Mouse (Mus musculus) heart, embryonic 10.5 days (tissue): Measurements from ENCODE around the gene Tmem86a. TPM values are rescaled to one million over a fixed set of nuclear protein-coding genes. Genes with fewer than 3 reads are reported as not detected.

ENCODE experiments used
- DNase-seq: peaks from one replicate; pipeline ENCODE4 v3.0.0-alpha.2; 2017; ENCODE audit warnings: low spot score
- H3K27ac ChIP-seq: fragments of 300-500 bp; sonication (generic); 2 replicates; pipeline ENCODE4 v1.5.1; 2016; ENCODE audit warnings: mild to moderate bottlenecking
- H3K27me3 ChIP-seq: fragments of 300-500 bp; sonication (generic); 2 replicates; pipeline ENCODE4 v1.6.1; 2016; ENCODE audit warnings: mild to moderate bottlenecking; ENCODE audit not compliant: poor library complexity, insufficient read depth, severe bottlenecking
- H3K36me3 ChIP-seq: fragments of 300-500 bp; sonication (generic); 2 replicates; pipeline ENCODE4 v1.6.1; 2016; ENCODE audit warnings: mild to moderate bottlenecking, moderate library complexity
- H3K4me1 ChIP-seq: fragments of 300-500 bp; sonication (generic); 2 replicates; pipeline ENCODE4 v1.6.1; 2016; ENCODE audit warnings: mild to moderate bottlenecking
- H3K4me3 ChIP-seq: fragments of 300-500 bp; sonication (generic); 2 replicates; pipeline ENCODE4 v1.5.1; 2016; ENCODE audit warnings: mild to moderate bottlenecking, moderate library complexity
- H3K9me3 ChIP-seq: fragments of 300-500 bp; sonication (generic); 2 replicates; pipeline ENCODE4 v1.6.1; 2016; ENCODE audit warnings: mild to moderate bottlenecking, moderate library complexity
- WGBS: fragments of 180-500 bp; shearing (Covaris S2); methylation state at CpG from one replicate; pipeline ENCODE4 v1.1.7; 2016; 5-methylcytosine and 5-hydroxymethylcytosine counted together
- polyA plus RNA-seq: library from polyadenylated mRNA; unstranded; fragments of >200 nt; fragmentation: Nextera tagmentation; extraction: Ambion mirVana; gene quantifications from 2 replicates; pipeline ENCODE4 v1.2.1, GENCODE M21; 2016

The Tmem86a gene
- polyA plus RNA-seq, 1 experiment from 2014 or later, result 19.9 TPM

GRCm38 (mm10) chr7:47066942-47067341 lies 16.5 kb downstream of the Tmem86a start:
- Histone ChIP-seq H3K9me3 (no peaks in the 10 kb centered on the region), H3K27me3 (no peaks in the 10 kb centered on the region), H3K4me3 (no peak overlapping the region), H3K27ac (no peak overlapping the region), H3K4me1 (no peaks in the 10 kb centered on the region), H3K36me3 (no peaks in the 10 kb centered on the region)
- 74% methylated on average over 3 of the region's 3 CpGs for WGBS
- no peak for DNase-seq

DNA sequence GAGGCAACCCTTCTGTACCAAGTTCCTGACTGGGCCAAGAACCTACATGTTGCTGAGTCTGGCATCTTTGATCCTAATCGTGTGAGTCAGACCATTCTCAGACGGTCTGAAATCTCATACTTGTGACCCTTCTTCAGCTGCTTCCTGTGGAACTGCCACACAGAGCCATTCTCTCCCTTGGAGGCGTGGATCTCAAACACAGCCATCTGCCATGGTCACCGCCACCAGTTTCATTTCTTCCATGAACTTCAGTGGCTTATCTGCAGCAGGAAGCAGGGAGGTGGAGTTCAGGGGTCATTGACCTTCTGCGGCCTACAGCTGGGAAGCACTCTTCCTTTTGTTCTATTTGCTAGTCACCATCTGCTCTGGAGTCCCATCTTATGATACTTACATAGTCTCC lies 17.5 kb downstream of the Tmem86a start:
- H3K27me3 ChIP-seq, result no peaks in the 10 kb centered on the region
- H3K9me3 ChIP-seq, result no peaks in the 10 kb centered on the region
- no peak overlapping the region for H3K27ac ChIP-seq
- no peak overlapping the region for H3K4me3 ChIP-seq
- H3K36me3 ChIP-seq, result no peaks in the 10 kb centered on the region
- WGBS, result 67% methylated on average over 5 of the region's 5 CpGs
- no peak for DNase-seq
- peaks cover 6% of the 10 kb centered on the region for H3K4me1 ChIP-seq

DNA sequence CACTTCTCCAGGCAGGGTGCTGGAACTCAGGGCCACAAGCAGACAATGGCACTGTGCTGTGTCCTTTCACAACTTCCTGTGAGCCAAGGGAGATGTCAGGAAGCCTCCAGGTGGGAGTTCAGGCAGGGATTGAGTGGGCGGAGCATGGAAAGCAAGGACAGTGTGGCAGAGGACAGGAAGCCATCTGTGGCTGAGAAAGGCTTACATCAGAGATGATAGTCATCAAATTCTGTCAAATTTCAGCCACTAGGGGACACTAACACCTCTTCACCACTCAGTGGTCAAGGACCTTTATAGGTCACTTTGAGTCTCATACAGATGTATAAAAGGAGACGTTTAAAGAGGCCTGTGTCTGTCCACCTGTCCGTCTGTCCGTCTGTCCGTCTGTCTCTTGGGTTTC lies 22.1 kb downstream of the Tmem86a start:
- no peak for DNase-seq
- no peaks in the 10 kb centered on the region for H3K9me3 ChIP-seq
- 67% methylated on average over 5 of the region's 5 CpGs for WGBS
- H3K4me3 ChIP-seq, result no peak overlapping the region
- H3K27ac ChIP-seq, result no peak overlapping the region
- H3K36me3 ChIP-seq, result no peaks in the 10 kb centered on the region
- peaks cover 20% of the 10 kb centered on the region for H3K4me1 ChIP-seq
- no peaks in the 10 kb centered on the region for H3K27me3 ChIP-seq

DNA sequence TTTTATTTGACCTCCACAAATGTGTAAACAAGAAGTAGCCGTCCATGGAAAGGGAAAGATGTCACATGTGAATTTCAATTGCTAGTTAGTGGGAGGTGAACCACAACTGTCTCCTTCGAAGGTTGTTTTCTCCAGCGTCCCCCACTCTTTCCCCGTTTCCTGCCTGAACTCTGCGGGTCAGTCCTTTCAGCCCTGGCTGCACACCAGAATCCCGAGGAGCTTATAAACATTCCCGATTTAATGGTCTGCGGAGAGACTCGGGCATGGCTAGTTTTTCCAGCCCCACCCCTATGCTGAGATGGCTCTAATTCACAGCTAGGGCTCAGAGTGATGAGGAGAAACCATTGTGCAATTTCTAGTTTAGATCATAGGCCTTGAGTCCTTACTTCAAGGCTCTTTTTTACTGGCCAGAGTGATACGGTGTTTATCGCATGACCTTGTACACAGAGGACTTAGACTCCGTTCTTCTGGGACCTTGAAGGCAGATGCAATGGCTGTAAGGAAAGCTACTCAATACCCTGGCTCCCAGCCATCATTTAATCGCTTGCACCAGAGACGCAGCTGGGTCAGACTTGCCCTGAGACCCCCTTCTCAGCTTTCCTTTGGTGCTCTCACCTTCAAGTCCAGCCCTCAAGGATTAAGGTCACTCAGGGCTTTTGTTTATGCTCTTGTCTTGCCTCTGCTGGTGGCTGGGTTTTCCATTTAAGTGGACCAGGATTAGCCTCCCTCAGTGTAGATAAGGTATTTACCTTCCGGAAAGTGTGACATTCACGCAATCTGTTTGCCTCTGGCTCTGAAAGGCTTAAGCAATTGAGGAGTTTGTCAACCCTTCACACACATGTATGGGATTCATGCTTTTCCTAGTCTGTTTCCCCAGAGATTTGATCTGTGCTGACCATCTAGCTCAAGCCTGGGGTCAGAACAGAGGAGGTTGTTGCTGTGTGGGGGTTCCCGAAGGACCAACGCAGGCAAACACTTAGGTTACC lies 23.4 kb downstream of the Tmem86a start:
- Histone ChIP-seq H3K4me3 (no peak overlapping the region), H3K27ac (no peak overlapping the region), H3K9me3 (no peaks in the 10 kb centered on the region), H3K4me1 (peaks cover 20% of the 10 kb centered on the region), H3K27me3 (no peaks in the 10 kb centered on the region), H3K36me3 (no peaks in the 10 kb centered on the region)
- 45% methylated on average over 18 of the region's 18 CpGs for WGBS
- DNase-seq, result no peak

GRCm38 (mm10) chr7:47076193-47076592 lies 25.8 kb downstream of the Tmem86a start:
- H3K4me3 ChIP-seq, result no peak overlapping the region
- H3K36me3 ChIP-seq, result no peaks in the 10 kb centered on the region
- H3K4me1 ChIP-seq, result peaks cover 20% of the 10 kb centered on the region
- no peak overlapping the region for H3K27ac ChIP-seq
- 0 out of 2 replicates have a peak, but pooled peaks cover 3% of the 10 kb centered on the region for H3K27me3 ChIP-seq
- 81% methylated on average over 6 of the region's 6 CpGs for WGBS
- H3K9me3 ChIP-seq, result no peaks in the 10 kb centered on the region
- no peak for DNase-seq

DNA sequence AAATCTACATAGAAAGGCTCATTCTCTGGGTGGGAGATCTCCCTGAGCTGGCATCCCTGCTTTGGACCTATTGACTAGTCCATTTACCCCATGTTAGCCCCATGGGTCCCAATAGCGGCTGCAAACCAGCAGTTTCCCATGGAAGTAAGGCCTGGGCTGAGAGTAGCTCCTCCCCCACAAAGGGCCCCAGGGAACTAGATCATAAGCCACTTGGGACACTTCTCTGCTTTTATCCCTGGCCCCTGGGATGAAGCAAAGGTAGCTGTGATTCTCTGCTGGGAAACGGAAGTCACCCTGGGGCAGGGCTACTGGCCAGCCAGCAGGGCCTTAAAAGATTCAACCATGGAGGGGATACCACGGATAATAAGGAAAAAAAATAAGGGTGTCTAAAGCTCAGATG lies 26.3 kb downstream of the Tmem86a start:
- Histone ChIP-seq H3K36me3 (no peaks in the 10 kb centered on the region), H3K27ac (no peak overlapping the region), H3K27me3 (0 out of 2 replicates have a peak, but pooled peaks cover 3% of the 10 kb centered on the region), H3K9me3 (no peaks in the 10 kb centered on the region), H3K4me1 (peaks cover 20% of the 10 kb centered on the region), H3K4me3 (no peak overlapping the region)
- 46% methylated on average over 3 of the region's 3 CpGs for WGBS
- DNase-seq, result no peak

DNA sequence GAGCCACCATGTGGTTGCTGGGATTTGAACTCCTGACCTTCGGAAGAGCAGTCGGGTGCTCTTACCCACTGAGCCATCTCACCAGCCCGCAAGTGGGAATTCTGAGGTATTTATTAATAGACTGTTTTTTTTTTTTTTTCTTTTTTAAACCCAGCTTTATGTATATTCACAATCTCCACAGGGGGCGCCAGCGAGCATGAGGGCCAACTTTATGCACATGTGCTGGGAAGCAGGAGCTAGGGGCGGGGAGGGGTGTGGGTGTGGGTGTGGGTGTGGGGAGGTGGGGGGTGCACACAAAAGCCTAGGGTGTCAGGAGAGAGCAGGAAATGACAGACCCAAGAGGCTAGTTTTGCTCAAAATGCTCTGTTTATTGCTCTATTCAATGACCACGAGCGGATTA lies 27.1 kb downstream of the Tmem86a start:
- H3K27me3 ChIP-seq, result 0 out of 2 replicates have a peak, but pooled peaks cover 3% of the 10 kb centered on the region
- 72% methylated on average over 8 of the region's 8 CpGs for WGBS
- H3K27ac ChIP-seq, result no peak overlapping the region
- no peak overlapping the region for H3K4me3 ChIP-seq
- no peaks in the 10 kb centered on the region for H3K36me3 ChIP-seq
- DNase-seq, result no peak
- H3K9me3 ChIP-seq, result no peaks in the 10 kb centered on the region
- peaks cover 18% of the 10 kb centered on the region for H3K4me1 ChIP-seq

DNA sequence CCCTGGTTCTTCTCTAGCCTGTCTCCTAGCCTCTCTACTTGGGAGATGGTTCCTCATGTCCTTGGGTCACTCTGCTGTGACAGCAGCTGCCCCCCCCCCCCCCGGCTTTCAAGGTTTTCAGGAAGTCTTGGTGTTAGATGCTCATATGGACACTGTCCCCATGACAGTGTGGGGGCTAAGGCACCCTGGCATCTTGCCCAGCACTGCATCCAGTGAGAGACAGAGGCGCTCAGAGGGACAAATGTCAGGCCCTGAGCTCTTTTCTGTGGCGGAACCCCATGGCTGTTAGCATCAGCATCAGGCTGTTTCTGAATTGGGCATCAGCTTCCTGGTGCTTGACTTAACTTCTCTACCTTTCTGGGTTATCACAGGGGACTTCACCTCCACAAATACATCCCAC lies 30.5 kb downstream of the Tmem86a start:
- Histone ChIP-seq H3K27ac (no peak overlapping the region), H3K4me1 (no peaks in the 10 kb centered on the region), H3K36me3 (no peaks in the 10 kb centered on the region), H3K4me3 (no peak overlapping the region), H3K27me3 (0 out of 2 replicates have a peak, but pooled peaks cover 3% of the 10 kb centered on the region), H3K9me3 (no peaks in the 10 kb centered on the region)
- no peak for DNase-seq
- 48% methylated on average over 3 of the region's 3 CpGs for WGBS

DNA sequence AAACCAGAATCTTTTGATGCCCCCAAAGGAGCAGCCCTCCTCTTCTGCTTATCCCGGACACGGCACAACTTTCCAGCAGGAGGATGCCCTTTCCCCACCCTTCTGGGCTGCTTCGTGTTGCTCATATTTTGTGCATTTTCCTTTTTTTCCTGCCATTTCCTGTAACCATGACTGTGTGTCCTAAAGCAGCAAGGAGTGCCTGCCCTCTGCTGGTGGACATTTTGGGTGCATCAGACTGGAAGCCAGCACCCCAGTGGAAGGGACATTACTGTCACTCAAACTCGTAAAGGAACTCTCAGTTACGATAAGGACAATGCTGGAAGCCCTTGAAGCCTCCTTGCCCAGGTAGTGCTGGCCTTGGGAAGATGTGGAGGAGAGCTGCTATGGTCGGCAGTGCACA lies 30.9 kb downstream of the Tmem86a start:
- Histone ChIP-seq H3K36me3 (no peaks in the 10 kb centered on the region), H3K27me3 (0 out of 2 replicates have a peak, but pooled peaks cover 3% of the 10 kb centered on the region), H3K9me3 (no peaks in the 10 kb centered on the region), H3K27ac (no peak overlapping the region), H3K4me1 (no peaks in the 10 kb centered on the region), H3K4me3 (no peak overlapping the region)
- WGBS, result 37% methylated on average over 6 of the region's 6 CpGs
- DNase-seq, result peak; percentile 82

GRCm38 (mm10) chr7:47085075-47085474 lies 34.7 kb downstream of the Tmem86a start:
- DNase-seq, result no peak
- WGBS, result 80% methylated on average over 1 of the region's 1 CpGs
- H3K9me3 ChIP-seq, result no peaks in the 10 kb centered on the region
- H3K4me3 ChIP-seq, result no peak overlapping the region
- no peak overlapping the region for H3K27ac ChIP-seq
- H3K27me3 ChIP-seq, result peaks cover 3% of the 10 kb centered on the region; the same call in 1 of the 2 replicates
- no peaks in the 10 kb centered on the region for H3K4me1 ChIP-seq
- H3K36me3 ChIP-seq, result no peaks in the 10 kb centered on the region

- H3K9me3 ChIP-seq, result no peaks in the 10 kb centered on the region
- H3K36me3 ChIP-seq, result no peaks in the 10 kb centered on the region
- no peaks in the 10 kb centered on the region for H3K4me1 ChIP-seq
- WGBS, result 87% methylated on average over 5 of the region's 5 CpGs
- no peak for DNase-seq
- H3K27me3 ChIP-seq, result peaks cover 11% of the 10 kb centered on the region; the same call in 1 of the 2 replicates
- no peak overlapping the region for H3K27ac ChIP-seq
- H3K4me3 ChIP-seq, result no peak overlapping the region
Observed at GRCm38 (mm10) chr7:47093935-47094334, 43.5 kb downstream of the Tmem86a start.

- Histone ChIP-seq H3K9me3 (no peaks in the 10 kb centered on the region), H3K36me3 (no peaks in the 10 kb centered on the region), H3K27ac (no peak overlapping the region), H3K4me3 (no peak overlapping the region), H3K4me1 (no peaks in the 10 kb centered on the region), H3K27me3 (peaks cover 9% of the 10 kb centered on the region; the same call in 1 of the 2 replicates)
- WGBS, result 63% methylated on average over 2 of the region's 2 CpGs
- no peak for DNase-seq
Observed at GRCm38 (mm10) chr7:47094969-47095368, 44.6 kb downstream of the Tmem86a start.

DNA sequence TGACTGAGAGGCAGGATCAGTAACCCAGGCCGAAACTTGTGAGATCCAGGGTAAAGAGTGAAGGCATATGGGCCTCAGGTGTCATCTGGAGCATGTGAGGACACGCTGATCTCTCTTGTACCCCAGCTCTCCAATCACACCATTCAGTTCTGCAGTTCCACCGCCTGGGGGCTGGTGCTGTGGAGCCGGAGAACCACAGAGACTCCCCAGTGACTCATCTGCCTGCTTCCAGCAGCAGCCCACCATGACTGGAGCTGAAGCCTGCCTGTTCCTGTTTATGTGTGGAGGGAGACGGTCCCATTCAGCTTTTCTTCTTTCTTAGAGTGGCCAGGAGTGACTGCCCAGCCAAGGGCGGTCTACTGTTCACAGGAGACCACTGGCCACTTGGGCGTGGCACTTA lies 47.6 kb downstream of the Tmem86a start:
- WGBS, result 52% methylated on average over 7 of the region's 7 CpGs
- no peaks in the 10 kb centered on the region for H3K36me3 ChIP-seq
- H3K9me3 ChIP-seq, result no peaks in the 10 kb centered on the region
- no peak overlapping the region for H3K27ac ChIP-seq
- H3K27me3 ChIP-seq, result no peaks in the 10 kb centered on the region
- DNase-seq, result no peak
- no peak overlapping the region for H3K4me3 ChIP-seq
- no peaks in the 10 kb centered on the region for H3K4me1 ChIP-seq
